Mouse (Mus musculus): ENCODE measurements around the gene Klhl29. TPM values are rescaled to one million over a fixed set of nuclear protein-coding genes. Genes with fewer than 3 reads are reported as not detected.

The Klhl29 gene
- total RNA-seq, 1 experiment from 2014 or later: not detected

DNA sequence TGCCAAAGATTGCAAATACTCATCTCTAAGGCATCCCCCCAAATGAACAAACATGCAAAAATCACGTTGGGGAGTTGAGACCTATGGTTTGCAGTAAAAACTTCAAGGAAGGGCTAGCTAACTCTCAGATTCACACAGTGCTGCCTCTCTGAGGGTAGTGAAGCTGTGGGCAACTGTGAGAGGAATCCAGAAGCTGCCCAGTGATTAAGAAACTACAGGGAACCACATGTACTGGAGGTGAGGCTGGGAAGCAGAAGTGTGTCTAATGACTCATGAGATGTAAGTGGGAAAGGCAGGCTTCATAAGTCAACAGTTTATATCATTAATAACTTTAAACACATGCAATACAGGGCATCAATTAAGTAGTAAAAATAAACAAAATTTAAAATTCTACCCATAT lies 70.0 kb downstream of the Klhl29 start:
- ATAC-seq (replicated peaks; ENCODE audit: low read depth, poor library complexity, severe bottlenecking): no peak

DNA sequence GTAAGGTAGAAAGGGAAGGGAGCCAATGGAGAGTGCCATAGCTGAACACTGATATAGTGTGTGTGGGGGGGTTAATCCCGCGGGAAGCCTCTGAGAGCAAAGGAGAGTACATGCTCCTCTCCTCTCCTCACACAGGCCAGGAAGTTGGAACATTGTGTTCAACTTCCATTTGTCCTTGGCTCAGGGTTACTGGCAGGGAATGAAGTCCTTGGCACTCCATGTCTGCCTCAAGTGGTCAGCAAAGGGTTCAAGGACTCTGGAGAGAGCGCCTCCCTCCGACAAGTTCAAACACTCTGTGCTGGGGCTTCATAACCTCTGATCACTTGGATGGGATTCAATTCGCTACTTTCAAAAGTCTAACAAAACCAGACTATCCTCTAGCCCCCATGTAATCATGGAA lies 71.6 kb downstream of the Klhl29 start:
- no peak for ATAC-seq (replicated peaks; ENCODE audit: low read depth, poor library complexity, severe bottlenecking)

DNA sequence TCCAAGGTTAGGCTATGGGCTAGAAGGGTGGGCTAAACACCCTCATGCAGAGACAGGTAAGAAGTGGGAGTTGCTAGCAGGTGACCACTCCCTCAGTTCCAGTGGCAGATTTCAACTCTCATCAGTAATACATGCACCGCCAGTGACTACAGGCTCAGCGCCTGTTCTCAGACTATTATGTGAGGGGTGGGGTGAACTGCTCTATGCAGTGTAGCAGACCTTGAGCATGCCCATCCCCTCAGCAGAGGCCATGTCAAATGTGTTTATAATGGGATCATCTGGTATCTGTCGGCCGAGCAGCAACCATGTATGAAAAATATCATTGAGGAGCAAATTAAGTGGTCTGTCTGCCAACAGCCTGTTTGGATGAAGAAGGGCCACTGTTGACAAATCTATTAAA lies 72.4 kb downstream of the Klhl29 start:
- ATAC-seq (replicated peaks; ENCODE audit: low read depth, poor library complexity, severe bottlenecking): no peak

DNA sequence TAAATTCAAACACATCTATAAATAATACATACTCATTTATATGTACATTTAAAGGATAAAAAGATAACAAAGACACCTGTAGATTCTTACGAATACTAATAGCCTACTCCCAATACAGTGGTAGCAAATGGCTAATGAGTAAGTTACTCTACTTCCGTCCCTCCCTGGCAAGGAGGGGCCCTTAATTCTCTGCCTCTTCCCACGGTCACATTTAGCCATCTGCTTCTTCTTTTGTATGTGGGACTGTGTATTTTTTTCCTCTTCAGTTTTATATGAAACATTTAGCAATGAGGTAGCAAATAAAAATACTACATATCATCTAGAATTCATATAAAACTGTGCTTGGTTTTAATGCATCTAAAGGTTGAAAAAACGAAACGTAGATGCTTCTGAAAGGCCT lies 73.6 kb downstream of the Klhl29 start:
- ATAC-seq (replicated peaks; ENCODE audit: low read depth, poor library complexity, severe bottlenecking): no peak

DNA sequence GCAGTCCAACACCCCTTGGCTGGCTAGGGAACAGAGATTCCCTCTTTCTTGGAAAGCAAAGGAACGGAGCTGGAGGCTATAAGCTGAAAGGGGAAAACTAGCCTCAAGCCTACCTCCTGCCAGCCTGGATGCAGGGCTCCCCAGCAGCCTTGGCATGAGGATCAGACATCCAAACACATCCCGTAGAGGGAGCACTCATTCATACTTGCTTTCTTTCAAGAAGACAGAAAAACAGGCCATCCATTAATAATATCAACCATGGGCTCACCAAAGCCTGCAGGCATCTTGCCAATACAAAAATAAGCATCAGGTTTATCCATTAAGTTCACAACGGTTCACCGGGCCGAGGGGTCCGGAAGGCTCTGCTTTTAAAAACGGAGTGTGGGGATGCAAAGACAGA lies 79.1 kb downstream of the Klhl29 start:
- no peak for ATAC-seq (replicated peaks; ENCODE audit: low read depth, poor library complexity, severe bottlenecking)

DNA sequence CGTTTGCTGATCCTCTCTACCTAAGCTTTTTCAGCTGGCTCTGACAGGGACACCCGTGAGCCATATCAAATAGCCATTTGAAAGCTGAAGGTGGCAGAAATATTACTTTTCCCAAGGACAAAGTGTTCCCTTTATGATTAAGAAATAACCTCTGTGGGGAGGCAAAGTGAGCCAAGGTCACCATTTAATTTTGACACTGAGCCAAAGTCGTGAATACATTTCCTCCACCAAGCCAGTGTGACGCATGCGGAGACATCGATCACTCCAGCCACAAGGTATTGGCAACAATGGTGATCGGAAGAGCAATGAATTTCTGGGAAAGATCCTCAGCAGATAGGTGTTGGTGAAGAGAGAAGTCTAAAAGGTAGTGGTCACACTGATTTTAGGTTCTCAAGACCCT lies 83.2 kb downstream of the Klhl29 start:
- no peak for ATAC-seq (replicated peaks; ENCODE audit: low read depth, poor library complexity, severe bottlenecking)

DNA sequence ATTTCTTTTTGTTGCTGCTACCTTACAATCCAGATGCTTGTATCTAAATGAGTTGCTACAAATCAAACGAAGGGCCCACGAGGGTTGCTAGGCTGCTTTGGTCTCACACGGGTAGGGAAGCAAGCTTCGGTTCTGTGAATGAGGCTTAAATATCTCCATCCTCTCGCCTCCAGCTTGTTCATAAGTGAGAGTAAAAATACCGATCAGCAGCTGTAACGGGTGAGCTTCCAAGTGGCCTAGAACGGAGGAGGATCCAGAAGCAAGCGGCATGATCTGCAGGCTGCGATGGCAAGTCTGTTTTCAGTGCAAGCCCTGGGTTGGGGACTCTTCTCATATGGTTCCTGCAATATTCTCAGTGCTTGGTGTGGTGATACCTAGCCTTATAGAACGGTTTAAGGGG lies 89.9 kb downstream of the Klhl29 start:
- ATAC-seq (replicated peaks; ENCODE audit: low read depth, poor library complexity, severe bottlenecking): no peak

DNA sequence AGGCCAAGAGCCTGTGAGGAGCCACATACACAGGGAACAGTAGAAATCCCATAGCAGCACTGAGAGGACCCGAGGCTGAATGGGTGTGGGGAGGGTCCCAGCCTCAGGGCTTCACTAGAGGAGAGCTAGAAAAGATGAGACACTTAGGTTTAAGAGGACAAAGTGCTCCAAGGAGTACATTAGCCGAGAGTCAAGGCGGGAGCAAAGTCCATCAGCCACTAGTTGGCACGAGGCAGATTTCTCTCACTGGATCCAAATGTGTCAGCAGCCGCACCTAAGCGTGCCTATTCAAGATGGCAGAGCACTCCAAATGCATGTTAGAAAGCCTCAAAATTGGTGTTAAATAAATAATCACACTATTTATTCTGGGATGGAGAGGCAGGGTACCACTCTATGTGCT lies 90.5 kb downstream of the Klhl29 start:
- no peak for ATAC-seq (replicated peaks; ENCODE audit: low read depth, poor library complexity, severe bottlenecking)

DNA sequence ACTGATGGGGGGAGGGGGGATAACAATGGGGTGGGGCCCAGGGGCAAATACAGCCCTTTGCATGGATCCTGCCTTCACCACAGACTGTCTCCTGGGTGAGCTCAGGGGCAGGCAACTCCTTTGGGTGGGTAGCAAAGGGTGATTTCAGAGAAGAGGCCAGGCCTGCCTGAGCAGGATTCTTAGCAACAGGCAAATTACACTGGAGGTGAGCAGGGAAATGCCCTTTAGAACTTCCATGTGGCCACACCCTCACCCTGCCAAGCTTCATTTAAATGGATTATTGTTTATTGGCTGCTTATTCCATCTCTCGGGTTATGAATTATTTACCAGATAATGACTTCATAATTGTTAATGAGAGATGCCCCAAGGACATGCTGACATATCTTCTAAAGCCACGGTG lies 91.8 kb downstream of the Klhl29 start:
- no peak for ATAC-seq (replicated peaks; ENCODE audit: low read depth, poor library complexity, severe bottlenecking)

DNA sequence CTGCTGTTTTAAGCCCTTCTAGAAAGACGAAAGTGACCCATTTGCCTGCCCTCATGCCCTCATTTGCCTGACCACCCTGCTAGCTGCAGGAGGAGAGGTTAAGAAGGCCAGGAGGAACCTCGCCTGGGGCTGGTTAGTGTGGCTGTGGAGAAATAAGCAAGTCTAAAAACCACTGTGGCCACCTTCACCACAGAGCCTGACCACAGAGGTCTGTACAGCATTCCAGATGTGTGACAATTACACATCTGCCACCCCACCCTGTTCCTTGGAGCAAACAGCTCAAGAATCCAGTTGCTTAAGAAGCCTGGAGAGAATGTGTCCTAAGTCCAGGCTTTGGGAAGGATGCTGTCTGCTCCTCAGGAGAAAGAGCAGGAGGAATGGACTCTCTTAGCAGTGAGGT lies 92.9 kb downstream of the Klhl29 start:
- no peak for ATAC-seq (replicated peaks; ENCODE audit: low read depth, poor library complexity, severe bottlenecking)

DNA sequence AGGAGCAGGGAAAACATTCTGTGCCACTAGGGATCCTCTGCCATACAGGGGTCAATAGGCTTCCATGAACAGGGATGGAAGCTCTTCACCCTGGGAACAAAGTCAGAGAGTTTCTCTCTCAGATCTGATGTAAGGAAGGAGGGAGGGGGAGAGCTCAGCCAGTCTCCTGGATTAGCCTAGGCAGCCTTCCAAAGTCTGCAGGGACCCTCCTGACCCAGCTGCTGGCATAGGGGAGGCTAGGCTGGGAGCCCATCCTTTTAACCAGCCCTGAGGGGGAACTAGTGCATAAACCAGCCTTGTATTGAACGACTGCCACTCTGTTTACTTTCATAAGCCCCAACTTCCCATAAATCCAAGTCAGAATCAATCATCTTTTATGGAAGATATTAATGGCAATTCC lies 95.6 kb downstream of the Klhl29 start:
- no peak for ATAC-seq (replicated peaks; ENCODE audit: low read depth, poor library complexity, severe bottlenecking)

DNA sequence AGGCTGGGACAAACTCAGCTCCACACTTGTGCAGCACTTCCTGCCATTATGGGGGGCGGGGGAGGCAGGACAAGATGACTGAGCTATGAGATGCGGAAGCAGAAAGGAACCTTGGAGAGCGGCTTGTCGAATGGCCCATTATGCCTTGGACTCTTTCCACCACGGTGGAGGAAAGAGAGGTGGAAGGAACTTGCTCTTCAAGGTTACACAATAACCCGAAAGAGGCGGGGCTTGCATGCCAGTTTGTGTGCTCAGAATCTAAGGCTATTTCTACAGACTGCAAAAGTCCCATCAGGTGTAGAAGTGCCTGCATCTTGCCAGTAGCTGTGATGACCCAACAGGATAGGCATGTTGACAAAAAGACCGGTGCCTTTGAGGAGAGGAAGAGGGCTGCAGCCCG lies 98.5 kb downstream of the Klhl29 start:
- ATAC-seq (replicated peaks; ENCODE audit: low read depth, poor library complexity, severe bottlenecking): peak; percentile 96

DNA sequence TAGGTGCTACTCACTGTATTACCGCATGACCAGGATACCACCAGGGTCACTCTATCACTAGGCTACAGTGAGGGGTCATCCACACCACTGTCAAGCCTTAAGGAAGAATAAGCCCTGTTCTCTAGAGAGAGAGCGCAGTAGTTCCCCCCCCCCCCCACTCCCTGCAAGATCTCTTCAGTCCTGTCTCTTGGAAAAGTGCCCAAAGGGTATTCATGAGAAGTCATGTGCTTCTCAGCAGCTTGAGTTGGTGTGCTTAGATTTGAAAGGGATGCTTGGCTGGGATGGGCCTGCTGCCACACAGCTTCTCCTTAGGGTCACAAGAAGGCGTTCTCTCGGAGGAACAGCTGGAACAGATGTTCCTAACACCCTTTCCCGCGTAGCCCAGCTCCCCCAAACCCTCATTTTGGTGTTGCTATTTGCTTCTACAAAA lies 100.0 kb downstream of the Klhl29 start:
- no peak for ATAC-seq (replicated peaks; ENCODE audit: low read depth, poor library complexity, severe bottlenecking)

DNA sequence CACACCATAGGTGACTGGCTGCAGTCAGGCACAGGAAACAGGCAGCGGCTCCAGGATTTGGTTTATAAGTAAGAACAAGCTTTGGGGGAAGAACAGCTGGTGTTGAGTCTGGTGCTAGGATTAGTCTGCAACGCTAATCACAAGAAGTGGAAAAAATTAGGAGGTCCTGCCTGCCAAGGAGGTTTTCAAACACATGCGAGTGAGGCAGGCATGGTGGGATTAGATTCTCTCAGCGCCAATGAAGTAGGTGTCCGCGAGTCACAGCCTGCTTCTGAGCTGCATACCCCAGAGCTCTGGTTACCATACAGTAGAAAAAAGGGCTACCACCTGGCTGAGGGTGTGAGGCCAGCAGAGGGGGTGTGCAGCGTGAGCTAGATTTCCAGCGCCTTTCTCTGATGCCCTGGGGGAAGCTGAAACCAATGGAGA lies 101.0 kb downstream of the Klhl29 start:
- no peak for ATAC-seq (replicated peaks; ENCODE audit: low read depth, poor library complexity, severe bottlenecking)

DNA sequence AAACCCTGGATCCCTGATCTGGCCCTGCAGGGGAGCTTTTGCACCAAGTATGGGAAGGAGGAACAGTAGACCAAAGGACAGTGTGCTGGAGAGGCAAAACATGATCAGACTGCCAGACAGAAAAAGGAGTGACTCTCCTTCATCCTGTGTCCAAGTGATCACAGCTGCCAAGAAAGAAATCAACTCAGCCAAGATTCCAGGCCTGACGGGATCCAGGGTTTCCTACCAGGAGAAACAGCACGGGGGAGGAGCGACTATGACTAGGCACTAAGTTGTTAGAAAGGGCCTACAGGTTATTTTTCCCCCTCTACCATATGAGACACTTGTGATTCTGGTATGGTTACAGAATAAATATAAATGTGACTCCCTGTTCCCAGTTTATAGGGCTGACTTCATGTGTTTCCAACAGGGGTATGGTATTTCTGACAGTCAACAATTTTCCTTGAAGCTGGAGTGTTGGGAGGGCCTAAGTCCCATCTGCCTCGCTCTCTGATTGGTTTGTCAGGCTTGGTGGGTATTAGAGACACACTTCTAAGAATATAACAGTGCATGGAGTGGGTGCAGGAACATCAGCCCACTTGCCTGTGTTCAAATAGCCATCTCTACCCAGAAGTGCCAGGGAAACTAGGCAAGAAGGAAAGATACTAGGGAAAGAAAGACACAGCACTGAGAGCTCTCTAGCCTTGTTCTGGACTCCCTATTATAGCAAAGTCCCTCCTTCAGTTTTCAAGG lies 102.0 kb downstream of the Klhl29 start:
- no peak for ATAC-seq (replicated peaks; ENCODE audit: low read depth, poor library complexity, severe bottlenecking)

DNA sequence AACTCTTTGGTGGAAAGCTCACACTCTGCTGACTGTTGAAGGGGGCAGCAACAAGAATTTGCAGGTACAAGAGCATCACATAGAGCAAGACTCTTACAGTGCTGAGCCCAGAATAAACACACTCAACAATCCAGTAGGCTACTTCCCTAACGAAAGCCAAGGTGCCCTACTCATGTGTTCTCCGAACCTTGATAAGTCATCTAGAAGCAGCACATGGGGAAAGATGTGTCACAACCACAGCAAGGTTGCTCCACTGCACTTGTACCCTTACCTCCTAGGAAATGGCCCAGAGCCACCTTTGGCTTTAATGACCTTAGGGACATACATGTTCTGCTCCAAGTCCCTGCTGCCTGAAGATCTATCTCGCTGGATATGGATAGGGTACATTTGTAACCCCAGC lies 105.0 kb downstream of the Klhl29 start:
- no peak for ATAC-seq (replicated peaks; ENCODE audit: low read depth, poor library complexity, severe bottlenecking)

DNA sequence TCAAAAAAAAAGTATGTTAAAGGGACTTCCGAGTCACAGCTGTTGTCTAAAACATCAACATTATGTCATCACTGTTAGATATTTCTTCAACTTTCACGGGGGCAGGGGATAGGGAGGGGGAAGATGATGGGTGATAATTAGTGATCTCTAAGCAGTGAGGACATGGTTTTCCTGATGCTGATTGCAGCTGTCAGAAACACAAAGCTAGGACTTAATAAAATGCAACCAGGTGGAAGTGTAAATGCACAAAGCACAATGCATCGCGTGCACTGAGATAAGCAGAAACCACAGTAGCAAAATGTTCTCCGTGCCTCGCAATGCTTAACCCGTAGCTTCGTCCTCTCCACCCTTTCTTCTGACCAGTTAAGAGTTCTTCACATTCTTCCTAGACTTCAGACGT lies 105.5 kb downstream of the Klhl29 start:
- ATAC-seq (replicated peaks; ENCODE audit: low read depth, poor library complexity, severe bottlenecking): no peak

DNA sequence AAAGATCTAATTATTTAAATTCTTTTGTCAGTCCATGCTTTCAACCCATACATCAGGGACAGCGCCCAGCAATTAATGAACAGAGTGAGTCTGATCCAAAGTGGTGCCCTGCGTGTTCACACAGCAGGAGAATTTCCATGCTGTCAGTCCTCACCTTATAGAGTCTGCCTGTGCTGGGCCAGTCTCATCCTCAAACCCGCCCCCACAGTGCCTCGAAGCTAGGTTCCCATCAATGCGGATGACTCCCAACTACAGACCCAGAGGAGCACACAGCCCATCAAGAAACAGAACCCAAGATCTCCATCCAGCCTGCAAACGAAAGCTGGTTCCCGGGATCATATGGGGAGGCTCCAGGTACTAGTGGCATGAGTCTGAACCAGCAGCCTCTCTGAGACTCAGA lies 106.4 kb downstream of the Klhl29 start:
- no peak for ATAC-seq (replicated peaks; ENCODE audit: low read depth, poor library complexity, severe bottlenecking)

DNA sequence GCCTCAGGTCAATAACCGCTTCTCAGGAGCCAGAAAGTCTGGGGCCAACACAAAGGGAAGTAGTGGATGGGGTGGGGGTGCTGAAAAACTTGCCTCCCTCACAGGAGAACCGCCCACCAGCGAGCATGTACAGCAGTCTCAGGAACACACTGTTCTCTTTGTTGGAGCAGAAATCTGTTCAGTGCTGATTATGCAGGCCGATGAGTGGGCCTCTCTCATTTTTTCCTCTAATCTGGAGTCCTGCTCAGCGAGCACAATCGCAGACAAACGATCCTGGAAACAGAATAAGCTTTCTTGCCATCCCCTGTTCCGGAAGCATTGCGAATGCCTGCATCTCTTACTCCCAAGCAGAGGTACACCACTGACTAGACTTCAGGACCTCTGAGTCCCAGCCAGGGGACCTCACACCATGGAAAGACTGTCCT lies 107.3 kb downstream of the Klhl29 start:
- ATAC-seq (replicated peaks; ENCODE audit: low read depth, poor library complexity, severe bottlenecking): no peak

DNA sequence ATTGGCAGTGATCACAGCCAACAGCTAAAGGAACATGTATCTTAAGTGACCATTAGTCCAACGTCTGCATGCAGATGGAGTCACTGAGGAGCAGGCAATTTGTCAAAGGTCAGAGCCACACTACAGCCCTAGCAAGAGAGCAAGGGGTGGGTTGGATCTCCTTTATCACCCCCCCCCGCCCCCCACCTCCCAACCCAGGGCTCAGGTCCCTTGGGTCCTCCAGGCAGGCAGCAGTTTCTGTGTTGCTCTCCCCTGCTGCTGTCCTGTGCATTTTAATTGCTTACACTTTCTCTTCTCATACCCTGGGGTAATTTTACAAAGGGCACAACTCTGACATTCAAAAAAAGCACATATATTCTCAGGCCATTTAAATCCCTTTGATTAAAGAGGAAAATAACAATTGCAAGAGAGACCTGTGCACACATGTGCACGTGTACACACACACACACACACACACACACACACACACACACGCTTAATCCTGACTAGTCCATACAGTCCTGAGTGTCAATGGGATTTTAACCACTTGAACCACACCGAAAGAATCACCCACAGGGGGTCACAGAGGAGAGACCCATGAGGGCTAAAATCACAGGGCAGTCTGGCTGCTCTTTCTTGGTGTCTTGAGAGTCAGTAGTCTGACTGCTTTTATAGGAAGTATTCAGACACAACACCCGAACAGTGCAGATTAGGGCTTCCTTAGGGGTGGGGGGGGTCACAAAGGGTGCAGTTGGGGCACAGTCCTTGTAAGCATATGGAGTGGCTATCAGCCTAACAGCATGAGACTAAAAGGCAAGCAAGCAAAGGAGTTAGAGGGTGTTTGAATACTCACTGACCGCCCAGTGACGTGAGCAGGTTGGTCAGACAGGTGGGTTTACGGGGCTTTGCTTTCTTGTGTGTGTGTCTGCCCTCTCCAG lies 108.0 kb downstream of the Klhl29 start:
- ATAC-seq (replicated peaks; ENCODE audit: low read depth, poor library complexity, severe bottlenecking): no peak

DNA sequence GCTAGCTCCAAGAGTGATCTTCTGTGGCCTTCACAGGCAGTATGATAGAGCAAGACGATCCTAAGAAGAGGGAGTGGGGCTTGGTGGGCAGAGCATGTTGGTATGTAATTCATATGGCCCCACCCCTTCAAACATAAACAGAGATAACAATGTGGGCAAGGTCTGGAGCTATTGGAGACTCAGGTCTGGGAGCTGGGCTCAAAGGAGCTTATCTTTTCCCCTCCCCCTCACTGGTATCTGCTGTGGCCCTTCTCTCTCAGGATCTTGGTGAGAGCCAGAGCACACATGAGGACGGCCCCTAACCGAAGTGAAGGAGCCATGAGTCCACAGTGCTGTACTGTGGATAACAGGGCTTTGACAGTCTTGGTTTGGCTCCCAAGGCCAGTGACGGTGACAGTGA lies 108.7 kb downstream of the Klhl29 start:
- ATAC-seq (replicated peaks; ENCODE audit: low read depth, poor library complexity, severe bottlenecking): no peak
